Mouse (Mus musculus): ENCODE results near the gene Olfr1202.

The Olfr1202 gene

DNA sequence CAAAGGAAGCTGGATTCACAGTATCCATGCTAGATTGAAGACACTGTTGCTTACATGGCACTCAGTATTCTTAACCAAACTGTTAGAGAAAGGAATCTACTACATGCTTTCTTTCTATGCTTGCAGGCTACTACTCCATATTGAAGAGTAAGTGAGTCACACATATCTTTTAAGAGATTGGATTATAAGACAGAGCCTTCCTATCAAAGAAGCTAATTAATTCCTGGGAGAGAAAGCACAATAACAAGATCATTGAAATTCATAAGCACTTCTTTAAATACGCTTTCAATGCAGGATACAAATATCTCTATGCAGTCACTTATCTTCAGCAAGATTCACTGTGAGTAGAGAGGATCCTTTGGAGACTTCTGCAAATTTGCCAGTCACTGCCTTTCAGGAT lies at the start of gene Olfr1202:
Gene Olfr1202, plus strand, starts transcription at position 301 of the 400 bp plus-strand sequence.
- no peak for DNase-seq (ENCODE audit: low read depth)

- DNase-seq (ENCODE audit: low read depth), result no peak
Measured at GRCm38 (mm10) chr2:88770388-88770787, 43.9 kb upstream of the Olfr1202 start, which contains the start of gene Olfr1200. Gene Olfr1200, minus strand, starts transcription at chr2:88770488.

DNA sequence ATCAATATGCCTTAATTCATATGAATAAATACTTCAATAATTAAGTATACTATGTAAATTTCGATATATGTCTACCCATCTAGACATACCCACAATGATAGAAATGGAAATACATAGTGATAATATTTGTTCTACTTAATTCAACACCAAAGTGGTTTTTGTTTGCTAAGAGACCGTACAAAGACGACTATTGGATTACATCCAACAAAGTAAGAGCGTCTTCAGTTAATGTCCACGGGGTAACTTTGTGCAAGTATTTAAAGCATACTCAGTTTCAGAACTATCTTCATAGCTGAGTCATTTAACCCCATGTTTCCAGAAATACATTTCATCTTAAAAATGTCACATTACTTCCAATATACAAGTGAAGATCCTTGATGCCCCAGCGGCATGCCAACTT lies 21.6 kb upstream of the Olfr1202 start, which contains the start of gene Olfr1201:
Gene Olfr1201, plus strand, starts transcription at position 301 of the 400 bp plus-strand sequence.
- DNase-seq (ENCODE audit: low read depth), result no peak

- DNase-seq (ENCODE audit: low read depth), result no peak
Measured at GRCm38 (mm10) chr2:88829437-88829836, 15.1 kb downstream of the Olfr1202 start, which contains the start of gene Olfr1205. Gene Olfr1205, plus strand, starts transcription at chr2:88829737.

- DNase-seq (ENCODE audit: low read depth), result no peak
Measured at GRCm38 (mm10) chr2:88838477-88838876, 24.2 kb downstream of the Olfr1202 start.

- no peak for DNase-seq (ENCODE audit: low read depth)
Measured at GRCm38 (mm10) chr2:88848992-88849391, 34.7 kb downstream of the Olfr1202 start, which contains the start of gene Olfr1204. Gene Olfr1204, plus strand, starts transcription at chr2:88849292.

DNA sequence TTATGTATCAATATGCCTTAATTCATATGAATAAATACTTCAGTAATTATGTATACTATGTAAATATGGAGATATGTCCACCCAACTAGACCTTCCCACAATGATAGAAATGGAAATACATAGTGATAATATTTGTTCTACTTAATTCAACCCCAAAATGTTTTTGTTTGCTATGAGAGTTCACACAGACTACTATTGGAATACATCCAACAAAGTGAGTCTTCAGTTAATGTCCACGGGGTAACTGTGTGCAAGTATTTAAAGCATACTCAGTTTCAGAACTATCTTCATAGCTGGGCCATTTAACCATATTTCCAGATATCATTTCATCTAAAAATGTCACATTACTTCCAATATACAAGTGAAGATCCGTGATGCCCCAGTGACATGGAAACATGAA lies 48.6 kb downstream of the Olfr1202 start, which contains the start of gene Olfr1206:
Gene Olfr1206, plus strand, starts transcription at position 301 of the 400 bp plus-strand sequence.
- no peak for DNase-seq (ENCODE audit: low read depth)
